Mouse (Mus musculus) embryonic facial prominence, embryonic 10.5 days (tissue): ENCODE measurements at regions not wholly inside any gene's neighbourhood (a gene's known extent, or its start where the extent isn't known, plus 50 kb on each side); places are given as distances from the start of the nearest gene placed in this dataset.

ENCODE experiments used
- DNase-seq: peaks from one replicate; pipeline ENCODE4 v3.0.0-alpha.2; 2017; ENCODE audit warnings: low spot score
- H3K27ac ChIP-seq: fragments of 300-500 bp; sonication (generic); replicated peaks from 2 replicates; pipeline ENCODE4 v1.5.1; 2016; ENCODE audit warnings: mild to moderate bottlenecking
- H3K27me3 ChIP-seq: fragments of 300-500 bp; sonication (generic); replicated peaks from 2 replicates; pipeline ENCODE4 v1.6.1; 2016; ENCODE audit warnings: low read depth, mild to moderate bottlenecking; ENCODE audit not compliant: poor library complexity, severe bottlenecking
- H3K36me3 ChIP-seq: fragments of 300-500 bp; sonication (generic); replicated peaks from 2 replicates; pipeline ENCODE4 v1.6.1; 2016; ENCODE audit warnings: mild to moderate bottlenecking, moderate library complexity
- H3K4me1 ChIP-seq: fragments of 300-500 bp; sonication (generic); 2 replicates; pipeline ENCODE4 v1.6.1; 2016
- H3K4me3 ChIP-seq: fragments of 300-500 bp; sonication (generic); 2 replicates; pipeline ENCODE4 v1.5.1; 2016; ENCODE audit warnings: mild to moderate bottlenecking, moderate library complexity
- H3K9me3 ChIP-seq: fragments of 300-500 bp; sonication (generic); 2 replicates; pipeline ENCODE4 v1.6.1; 2016; ENCODE audit warnings: mild to moderate bottlenecking
- WGBS: fragments of 180-500 bp; shearing (Covaris S2); methylation state at CpG from one replicate; pipeline ENCODE4 v1.1.7; 2016; 5-methylcytosine and 5-hydroxymethylcytosine counted together

DNA sequence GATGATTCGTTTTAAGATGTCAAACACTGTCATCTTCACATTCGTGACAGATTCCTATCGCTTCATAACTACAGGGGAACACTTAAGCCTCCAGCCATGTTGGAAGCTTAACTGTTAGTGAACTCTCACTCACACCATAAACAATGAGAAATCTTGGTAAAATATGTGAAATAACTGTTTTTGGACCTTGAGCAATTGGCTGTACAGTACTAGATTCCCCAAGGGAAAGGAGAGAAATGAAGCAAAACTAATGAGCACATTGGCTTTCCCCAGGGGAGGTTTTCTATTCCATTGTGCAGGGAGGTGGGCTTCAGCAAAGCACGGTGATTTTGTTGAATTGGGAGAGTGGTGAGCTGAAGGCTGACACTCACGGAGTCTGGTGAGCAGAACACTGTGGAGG lies 56.0 kb upstream of the Osr1 start:
- no peaks in the 10 kb centered on the region for H3K27me3 ChIP-seq
- H3K36me3 ChIP-seq, result no peaks in the 10 kb centered on the region
- WGBS, result 75% methylated on average over 5 of the region's 5 CpGs
- no peak overlapping the region for H3K4me3 ChIP-seq
- no peak overlapping the region for H3K27ac ChIP-seq
- no peaks in the 10 kb centered on the region for H3K9me3 ChIP-seq
- H3K4me1 ChIP-seq, result no peaks in the 10 kb centered on the region
- no peak for DNase-seq

DNA sequence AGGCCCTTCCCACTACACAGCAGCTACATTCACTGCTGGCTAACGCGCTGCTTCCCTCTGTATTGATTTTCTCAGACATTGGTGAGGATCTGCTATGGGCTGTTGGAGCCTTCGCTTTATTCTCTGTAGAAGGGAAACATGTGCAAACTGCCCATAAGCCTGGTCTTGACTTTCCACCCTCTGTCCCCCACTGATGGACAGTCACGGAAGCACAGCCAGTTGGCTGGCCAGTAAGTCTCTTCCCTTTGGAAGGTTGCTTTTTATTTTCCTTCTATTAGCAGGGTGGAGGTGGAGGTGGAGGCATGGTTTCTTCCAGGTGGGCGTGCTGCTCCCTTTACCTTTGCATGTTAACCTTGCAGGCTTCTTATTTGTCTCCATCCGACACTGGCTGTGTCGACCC lies 51.1 kb upstream of the Osr1 start:
- Histone ChIP-seq H3K27me3 (no peaks in the 10 kb centered on the region), H3K36me3 (no peaks in the 10 kb centered on the region)
- 80% methylated on average over 7 of the region's 7 CpGs for WGBS

GRCm38 (mm10) chr12:9519346-9519745 lies 50.6 kb upstream of the Osr1 start:
- no peak overlapping the region for H3K27ac ChIP-seq
- DNase-seq, result no peak
- no peaks in the 10 kb centered on the region for H3K36me3 ChIP-seq
- H3K9me3 ChIP-seq, result no peaks in the 10 kb centered on the region
- H3K4me1 ChIP-seq, result no peaks in the 10 kb centered on the region
- H3K4me3 ChIP-seq, result no peak overlapping the region
- 85% methylated on average over 3 of the region's 3 CpGs for WGBS
- H3K27me3 ChIP-seq, result no peaks in the 10 kb centered on the region

More for the DNA sequence above, 51.1 kb upstream of the Osr1 start:
- H3K27ac ChIP-seq, result no peak overlapping the region
- no peaks in the 10 kb centered on the region for H3K4me1 ChIP-seq
- no peak overlapping the region for H3K4me3 ChIP-seq
- no peaks in the 10 kb centered on the region for H3K9me3 ChIP-seq
- no peak for DNase-seq
